Mouse (Mus musculus): Measurements from ENCODE around the gene Kcnd3. TPM values are rescaled to one million over a fixed set of nuclear protein-coding genes. Genes with fewer than 3 reads are reported as not detected.

Gene Kcnd3
- polyA plus RNA-seq, 1 experiment from 2014 or later = 0.93 TPM

GRCm38 (mm10) chr3:105504272-105504671 is 52.1 kb downstream of the Kcnd3 start:
- Histone ChIP-seq H3K4me3 (ENCODE audit: low read depth, low read length) (no peak overlapping the region), H3K9ac (ENCODE audit: low read depth, low read length) (no peak overlapping the region), H3K36me3 (ENCODE audit: control insufficient read depth, insufficient read depth, low read length) (no peaks in the 10 kb centered on the region), H3K27me3 (replicated peaks; ENCODE audit: control insufficient read depth, insufficient read depth, low read length) (no peaks in the 10 kb centered on the region), H3K4me1 (ENCODE audit: control insufficient read depth, insufficient read depth, low read length) (no peaks in the 10 kb centered on the region), H3K27ac (replicated peaks; ENCODE audit: low read depth, low read length) (no peak overlapping the region), H3K4me2 (ENCODE audit: low read depth, low read length) (no peak overlapping the region), H3K9me3 (ENCODE audit: control insufficient read depth, low read length) (no peaks in the 10 kb centered on the region)
- WGBS = 85% methylated on average over 3 of the region's 3 CpGs
- no peak for ATAC-seq (ENCODE audit: low read depth)
- DNase-seq (ENCODE audit: low spot score) = no peak

- Histone ChIP-seq H3K36me3 (ENCODE audit: control insufficient read depth, insufficient read depth, low read length) (no peaks in the 10 kb centered on the region), H3K27me3 (replicated peaks; ENCODE audit: control insufficient read depth, insufficient read depth, low read length) (no peaks in the 10 kb centered on the region), H3K27ac (replicated peaks; ENCODE audit: low read depth, low read length) (no peak overlapping the region), H3K4me3 (ENCODE audit: low read depth, low read length) (no peak overlapping the region), H3K9ac (ENCODE audit: low read depth, low read length) (no peak overlapping the region), H3K4me1 (ENCODE audit: control insufficient read depth, insufficient read depth, low read length) (no peaks in the 10 kb centered on the region), H3K9me3 (ENCODE audit: control insufficient read depth, low read length) (no peaks in the 10 kb centered on the region), H3K4me2 (ENCODE audit: low read depth, low read length) (no peak overlapping the region)
- DNase-seq (ENCODE audit: low spot score) (no peak), ATAC-seq (ENCODE audit: low read depth) (no peak)
- 71% methylated on average over 15 of the region's 15 CpGs for WGBS
Measured at GRCm38 (mm10) chr3:105505161-105505872, 53.2 kb downstream of the Kcnd3 start.

- Histone ChIP-seq H3K4me1 (ENCODE audit: control insufficient read depth, insufficient read depth, low read length) (no peaks in the 10 kb centered on the region), H3K9me3 (ENCODE audit: control insufficient read depth, low read length) (no peaks in the 10 kb centered on the region), H3K4me2 (ENCODE audit: low read depth, low read length) (no peak overlapping the region), H3K9ac (ENCODE audit: low read depth, low read length) (no peak overlapping the region), H3K27ac (replicated peaks; ENCODE audit: low read depth, low read length) (no peak overlapping the region), H3K4me3 (ENCODE audit: low read depth, low read length) (no peak overlapping the region), H3K27me3 (replicated peaks; ENCODE audit: control insufficient read depth, insufficient read depth, low read length) (no peaks in the 10 kb centered on the region), H3K36me3 (ENCODE audit: control insufficient read depth, insufficient read depth, low read length) (no peaks in the 10 kb centered on the region)
- WGBS = 41% methylated on average over 7 of the region's 7 CpGs
- ATAC-seq (ENCODE audit: low read depth) (no peak), DNase-seq (ENCODE audit: low spot score) (no peak)
Measured at GRCm38 (mm10) chr3:105505873-105506170, 53.7 kb downstream of the Kcnd3 start.

- Histone ChIP-seq H3K4me1 (ENCODE audit: control insufficient read depth, insufficient read depth, low read length) (no peaks in the 10 kb centered on the region), H3K9me3 (ENCODE audit: control insufficient read depth, low read length) (no peaks in the 10 kb centered on the region), H3K4me3 (ENCODE audit: low read depth, low read length) (no peak overlapping the region), H3K27ac (replicated peaks; ENCODE audit: low read depth, low read length) (no peak overlapping the region), H3K36me3 (ENCODE audit: control insufficient read depth, insufficient read depth, low read length) (no peaks in the 10 kb centered on the region), H3K9ac (ENCODE audit: low read depth, low read length) (no peak overlapping the region), H3K27me3 (replicated peaks; ENCODE audit: control insufficient read depth, insufficient read depth, low read length) (no peaks in the 10 kb centered on the region), H3K4me2 (ENCODE audit: low read depth, low read length) (no peak overlapping the region)
- DNase-seq (ENCODE audit: low spot score) (no peak), ATAC-seq (ENCODE audit: low read depth) (no peak)
- WGBS = 78% methylated on average over 4 of the region's 4 CpGs
Measured at GRCm38 (mm10) chr3:105506592-105506991, 54.5 kb downstream of the Kcnd3 start.

GRCm38 (mm10) chr3:105509321-105509720 is 57.2 kb downstream of the Kcnd3 start:
- Histone ChIP-seq H3K4me2 (ENCODE audit: low read depth, low read length) (no peak overlapping the region), H3K9me3 (ENCODE audit: control insufficient read depth, low read length) (no peaks in the 10 kb centered on the region), H3K36me3 (ENCODE audit: control insufficient read depth, insufficient read depth, low read length) (no peaks in the 10 kb centered on the region), H3K4me1 (ENCODE audit: control insufficient read depth, insufficient read depth, low read length) (no peaks in the 10 kb centered on the region), H3K27ac (replicated peaks; ENCODE audit: low read depth, low read length) (no peak overlapping the region), H3K9ac (ENCODE audit: low read depth, low read length) (no peak overlapping the region), H3K27me3 (replicated peaks; ENCODE audit: control insufficient read depth, insufficient read depth, low read length) (no peaks in the 10 kb centered on the region), H3K4me3 (ENCODE audit: low read depth, low read length) (no peak overlapping the region)
- ATAC-seq (ENCODE audit: low read depth) (no peak), DNase-seq (ENCODE audit: low spot score) (no peak)
- 72% methylated on average over 4 of the region's 4 CpGs for WGBS

- 30% methylated on average over 2 of the region's 2 CpGs for WGBS
- no peaks in the 10 kb centered on the region for H3K4me1 ChIP-seq (ENCODE audit: control insufficient read depth, insufficient read depth, low read length)
- H3K36me3 ChIP-seq (ENCODE audit: control insufficient read depth, insufficient read depth, low read length) = no peaks in the 10 kb centered on the region
- no peak for DNase-seq (ENCODE audit: low spot score)
- H3K9ac ChIP-seq (ENCODE audit: low read depth, low read length) = no peak overlapping the region
- no peak overlapping the region for H3K27ac ChIP-seq (replicated peaks; ENCODE audit: low read depth, low read length)
- H3K4me3 ChIP-seq (ENCODE audit: low read depth, low read length) = no peak overlapping the region
- ATAC-seq (ENCODE audit: low read depth) = no peak
- H3K9me3 ChIP-seq (ENCODE audit: control insufficient read depth, low read length) = no peaks in the 10 kb centered on the region
- no peaks in the 10 kb centered on the region for H3K27me3 ChIP-seq (replicated peaks; ENCODE audit: control insufficient read depth, insufficient read depth, low read length)
- H3K4me2 ChIP-seq (ENCODE audit: low read depth, low read length) = no peak overlapping the region
Measured at GRCm38 (mm10) chr3:105511836-105512235, 59.7 kb downstream of the Kcnd3 start.

- no peak overlapping the region for H3K4me3 ChIP-seq (ENCODE audit: low read depth, low read length)
- H3K4me1 ChIP-seq (ENCODE audit: control insufficient read depth, insufficient read depth, low read length) = no peaks in the 10 kb centered on the region
- no peak overlapping the region for H3K4me2 ChIP-seq (ENCODE audit: low read depth, low read length)
- no peak overlapping the region for H3K27ac ChIP-seq (replicated peaks; ENCODE audit: low read depth, low read length)
- no peak overlapping the region for H3K9ac ChIP-seq (ENCODE audit: low read depth, low read length)
- H3K9me3 ChIP-seq (ENCODE audit: control insufficient read depth, low read length) = no peaks in the 10 kb centered on the region
- DNase-seq (ENCODE audit: low spot score) (no peak), ATAC-seq (ENCODE audit: low read depth) (no peak)
- WGBS = 75% methylated on average over 3 of the region's 3 CpGs
- no peaks in the 10 kb centered on the region for H3K36me3 ChIP-seq (ENCODE audit: control insufficient read depth, insufficient read depth, low read length)
- no peaks in the 10 kb centered on the region for H3K27me3 ChIP-seq (replicated peaks; ENCODE audit: control insufficient read depth, insufficient read depth, low read length)
Measured at GRCm38 (mm10) chr3:105514215-105514614, 62.1 kb downstream of the Kcnd3 start.

GRCm38 (mm10) chr3:105515035-105515434 is 62.9 kb downstream of the Kcnd3 start:
- Histone ChIP-seq H3K27ac (replicated peaks; ENCODE audit: low read depth, low read length) (no peak overlapping the region), H3K4me2 (ENCODE audit: low read depth, low read length) (no peak overlapping the region), H3K36me3 (ENCODE audit: control insufficient read depth, insufficient read depth, low read length) (no peaks in the 10 kb centered on the region), H3K4me3 (ENCODE audit: low read depth, low read length) (no peak overlapping the region), H3K9me3 (ENCODE audit: control insufficient read depth, low read length) (no peaks in the 10 kb centered on the region), H3K4me1 (ENCODE audit: control insufficient read depth, insufficient read depth, low read length) (no peaks in the 10 kb centered on the region), H3K27me3 (replicated peaks; ENCODE audit: control insufficient read depth, insufficient read depth, low read length) (no peaks in the 10 kb centered on the region), H3K9ac (ENCODE audit: low read depth, low read length) (no peak overlapping the region)
- ATAC-seq (ENCODE audit: low read depth) (no peak), DNase-seq (ENCODE audit: low spot score) (no peak)

GRCm38 (mm10) chr3:105515640-105516039 is 63.5 kb downstream of the Kcnd3 start:
- ATAC-seq (ENCODE audit: low read depth) = no peak
- Histone ChIP-seq H3K4me2 (ENCODE audit: low read depth, low read length) (no peak overlapping the region), H3K27me3 (replicated peaks; ENCODE audit: control insufficient read depth, insufficient read depth, low read length) (no peaks in the 10 kb centered on the region), H3K9ac (ENCODE audit: low read depth, low read length) (no peak overlapping the region), H3K4me3 (ENCODE audit: low read depth, low read length) (no peak overlapping the region), H3K4me1 (ENCODE audit: control insufficient read depth, insufficient read depth, low read length) (no peaks in the 10 kb centered on the region), H3K9me3 (ENCODE audit: control insufficient read depth, low read length) (no peaks in the 10 kb centered on the region), H3K36me3 (ENCODE audit: control insufficient read depth, insufficient read depth, low read length) (no peaks in the 10 kb centered on the region), H3K27ac (replicated peaks; ENCODE audit: low read depth, low read length) (no peak overlapping the region)
- DNase-seq (ENCODE audit: low spot score) = no peak
- WGBS = 95% methylated on average over 1 of the region's 1 CpGs

All from embryonic facial prominence, embryonic 14.5 days (tissue).